Mouse (Mus musculus) large intestine, adult 2 months (tissue): ENCODE measurements at regions not wholly inside any gene's neighbourhood (a gene's known extent, or its start where the extent isn't known, plus 50 kb on each side); places are given as distances from the start of the nearest gene placed in this dataset.
A peak's percentile ranks its signal among the peaks of the same experiment; 100 is the strongest.

Experiments
- DNase-seq: peaks from one replicate; pipeline ENCODE4 v3.0.0-alpha.2; 2012; ENCODE audit warnings: low read depth, low spot score
- WGBS: fragments of 180-500 bp; shearing (Covaris S2); methylation state at CpG from one replicate; pipeline ENCODE4 v1.1.7; 2018; 5-methylcytosine and 5-hydroxymethylcytosine counted together

DNA sequence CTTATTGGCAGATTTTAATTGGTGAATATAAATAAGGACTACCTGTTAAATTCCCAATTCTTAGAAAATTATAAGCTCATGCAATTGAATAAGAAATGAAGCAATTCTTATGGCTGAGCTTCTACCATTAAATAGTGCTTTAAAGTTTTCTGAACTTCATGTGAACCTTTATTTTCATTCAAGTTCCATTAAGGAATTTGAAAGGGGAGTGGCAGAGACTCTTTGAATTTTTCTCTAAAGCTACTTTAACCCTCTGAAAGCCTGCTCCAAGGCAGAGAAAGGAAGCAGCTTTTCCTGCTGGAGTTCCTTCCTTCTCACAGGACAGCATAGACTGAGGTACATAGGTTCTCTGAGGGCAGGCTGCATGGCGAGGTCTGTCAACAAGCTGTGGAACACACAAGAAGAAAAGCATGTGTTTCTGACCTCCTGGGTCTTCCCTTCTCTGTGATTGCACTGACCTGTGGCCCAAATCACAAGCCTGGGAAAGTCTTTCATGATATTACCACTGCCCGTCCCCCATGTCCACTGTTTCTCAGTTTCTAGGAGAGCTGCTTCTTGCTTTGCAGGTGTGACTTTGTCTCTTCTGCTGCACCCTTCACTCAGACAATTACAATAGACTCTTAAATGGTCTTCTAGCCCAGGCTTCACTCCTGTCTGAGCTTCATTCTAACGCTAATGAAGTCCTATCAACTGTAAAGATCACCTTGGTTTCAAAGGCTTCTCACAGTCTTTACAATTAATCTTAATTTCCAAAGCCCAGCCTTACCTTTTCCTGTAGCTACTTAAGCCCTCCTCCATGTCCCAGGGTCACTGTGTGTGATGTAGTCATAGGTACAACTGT lies 211.4 kb downstream of the Klf5 start:
- WGBS, result 81% methylated on average over 3 of the region's 3 CpGs
- no peak for DNase-seq

DNA sequence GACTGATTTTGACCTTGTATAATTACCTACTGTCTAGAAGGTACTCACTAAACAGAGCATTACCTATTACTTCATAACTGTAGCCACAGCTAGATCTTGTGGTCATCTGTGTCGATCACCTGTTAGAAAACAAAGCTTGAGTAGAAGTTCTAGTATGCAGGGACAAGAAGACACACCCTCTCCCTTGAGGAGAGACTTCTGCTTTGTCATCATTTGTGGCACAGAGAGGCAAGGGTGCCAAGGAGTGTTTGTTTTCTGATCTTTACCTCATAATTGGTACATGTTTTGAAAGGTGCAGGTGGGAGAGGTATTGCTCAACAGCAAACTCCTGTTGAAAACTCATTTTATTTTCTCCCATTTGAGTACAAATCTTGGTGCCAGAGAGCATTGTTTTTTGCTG lies 217.0 kb downstream of the Klf5 start:
- no peak for DNase-seq
- WGBS, result 41% methylated on average over 1 of the region's 1 CpGs

GRCm38 (mm10) chr14:99516703-99517102 lies 218.2 kb downstream of the Klf5 start:
- 64% methylated on average over 6 of the region's 6 CpGs for WGBS
- no peak for DNase-seq

GRCm38 (mm10) chr14:99520343-99520742 lies 221.9 kb downstream of the Klf5 start:
- 77% methylated on average over 6 of the region's 6 CpGs for WGBS
- no peak for DNase-seq

DNA sequence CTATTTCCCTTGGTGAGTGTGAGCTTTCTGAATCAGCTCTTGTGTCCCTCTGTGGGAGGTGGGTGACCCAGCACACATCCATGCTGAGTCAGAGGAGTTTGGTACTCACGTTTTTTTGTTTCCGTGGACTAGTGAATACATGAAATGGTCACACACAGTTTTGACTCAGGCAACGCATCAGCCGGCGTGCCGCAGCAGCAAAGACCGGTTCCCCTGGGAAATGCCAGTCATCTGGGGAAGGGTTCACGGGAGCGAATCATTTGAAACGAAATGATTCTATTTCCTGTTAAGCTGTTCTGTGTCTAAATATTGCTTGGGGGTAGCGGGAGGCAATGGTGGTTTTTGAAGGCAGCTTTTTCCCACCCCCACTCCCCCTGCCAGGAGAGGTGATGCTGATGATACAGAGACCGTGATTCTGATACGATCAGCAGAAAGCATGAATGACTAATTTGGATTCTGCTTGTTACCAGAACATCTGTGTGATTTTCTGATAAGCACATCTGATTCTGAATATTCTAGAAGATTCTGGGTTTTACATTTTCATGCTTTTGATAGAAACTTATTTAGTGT lies 223.5 kb downstream of the Klf5 start:
- DNase-seq, result no peak
- WGBS, result 93% methylated on average over 13 of the region's 13 CpGs

DNA sequence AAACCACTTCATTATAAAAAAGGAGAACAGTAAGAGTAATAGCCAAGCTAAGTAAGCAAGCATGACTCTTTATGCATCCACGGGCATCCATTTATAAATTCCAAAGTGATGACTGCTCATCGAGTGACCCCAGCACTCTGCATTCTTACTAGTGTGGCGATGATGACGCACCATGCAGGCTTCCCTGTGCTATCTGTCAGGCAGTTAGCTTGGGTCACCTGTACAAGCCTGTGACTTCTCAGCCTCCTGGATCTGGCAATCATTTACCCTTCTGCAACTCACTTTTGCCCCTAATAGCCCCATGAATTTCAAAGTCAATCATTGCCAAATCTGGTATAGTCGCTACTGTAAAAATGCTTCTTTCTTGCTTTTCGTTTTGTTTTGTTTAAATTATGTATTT lies 237.3 kb downstream of the Klf5 start:
- 23% methylated on average over 6 of the region's 6 CpGs for WGBS
- peak; percentile 31 for DNase-seq

- DNase-seq, result no peak
- WGBS, result 86% methylated on average over 1 of the region's 1 CpGs
Observed at GRCm38 (mm10) chr14:99537286-99537685, 238.8 kb downstream of the Klf5 start.

GRCm38 (mm10) chr14:99541716-99542115 lies 243.2 kb downstream of the Klf5 start:
- DNase-seq, result no peak

GRCm38 (mm10) chr14:99547931-99548330 lies 249.4 kb downstream of the Klf5 start:
- DNase-seq, result peak; percentile 22
- WGBS, result 64% methylated on average over 6 of the region's 6 CpGs

GRCm38 (mm10) chr14:99548363-99549248 lies 250.1 kb downstream of the Klf5 start:
- DNase-seq, result peak; percentile 66
- WGBS, result 23% methylated on average over 14 of the region's 14 CpGs

GRCm38 (mm10) chr14:99564024-99564423 lies 265.5 kb downstream of the Klf5 start:
- WGBS, result 85% methylated on average over 9 of the region's 9 CpGs
- DNase-seq, result no peak

- 82% methylated on average over 2 of the region's 2 CpGs for WGBS
- no peak for DNase-seq
Observed at GRCm38 (mm10) chr14:99574146-99574545, 275.7 kb downstream of the Klf5 start.

- DNase-seq, result no peak
- 33% methylated on average over 17 of the region's 17 CpGs for WGBS
Observed at GRCm38 (mm10) chr14:99578665-99579064, 280.2 kb downstream of the Klf5 start.

DNA sequence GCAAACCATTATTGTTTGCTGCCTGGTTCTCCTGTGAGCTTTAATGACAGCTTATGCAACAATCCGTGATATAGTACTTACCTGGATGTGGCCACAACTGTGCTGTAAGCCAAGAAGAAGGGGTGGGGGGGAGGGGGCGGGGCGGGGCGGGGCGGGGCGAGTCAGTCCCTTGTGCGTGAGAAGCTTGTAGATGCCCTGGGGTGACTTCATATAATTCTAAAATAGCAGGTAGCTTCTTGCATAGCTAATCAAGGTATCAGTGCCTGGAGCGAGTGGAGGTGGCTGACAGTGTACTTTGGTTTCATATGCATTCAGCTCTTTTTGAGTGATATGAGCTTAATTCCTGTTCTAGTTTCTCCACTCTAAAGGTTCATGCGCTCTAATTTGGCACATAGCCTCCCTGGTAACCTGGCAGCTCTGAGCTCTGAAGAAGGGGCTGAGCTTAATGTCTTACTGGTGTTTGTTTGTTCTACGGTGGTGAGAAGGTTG lies 280.8 kb downstream of the Klf5 start:
- 16% methylated on average over 10 of the region's 10 CpGs for WGBS
- DNase-seq, result no peak

GRCm38 (mm10) chr14:99579765-99580266 lies 281.3 kb downstream of the Klf5 start:
- 27% methylated on average over 4 of the region's 4 CpGs for WGBS

DNA sequence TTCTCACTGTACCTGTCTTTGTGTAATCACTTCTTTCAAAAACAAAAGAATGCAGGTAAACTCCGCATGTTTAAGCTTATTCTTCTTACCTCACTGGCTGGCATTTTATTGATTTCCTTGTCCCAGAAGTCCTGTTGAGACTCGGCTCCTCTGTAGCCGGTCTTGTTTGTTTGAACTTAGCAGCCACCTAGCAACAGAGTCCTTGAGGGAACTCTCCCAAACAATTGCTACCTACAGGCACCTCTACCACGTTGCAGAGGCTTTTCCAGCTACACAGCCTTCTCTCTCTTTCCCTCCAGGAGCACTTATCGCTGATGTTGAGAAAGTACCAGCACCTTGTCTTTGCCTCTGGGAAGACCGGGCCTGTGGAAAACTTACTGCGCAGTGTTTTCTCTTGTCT lies 285.7 kb downstream of the Klf5 start:
- no peak for DNase-seq
- WGBS, result 19% methylated on average over 7 of the region's 7 CpGs

More at GRCm38 (mm10) chr14:99579765-99580266, 281.3 kb downstream of the Klf5 start:
- DNase-seq, result no peak

GRCm38 (mm10) chr14:99586029-99586428 lies 287.5 kb downstream of the Klf5 start:
- 55% methylated on average over 7 of the region's 7 CpGs for WGBS
- DNase-seq, result no peak

DNA sequence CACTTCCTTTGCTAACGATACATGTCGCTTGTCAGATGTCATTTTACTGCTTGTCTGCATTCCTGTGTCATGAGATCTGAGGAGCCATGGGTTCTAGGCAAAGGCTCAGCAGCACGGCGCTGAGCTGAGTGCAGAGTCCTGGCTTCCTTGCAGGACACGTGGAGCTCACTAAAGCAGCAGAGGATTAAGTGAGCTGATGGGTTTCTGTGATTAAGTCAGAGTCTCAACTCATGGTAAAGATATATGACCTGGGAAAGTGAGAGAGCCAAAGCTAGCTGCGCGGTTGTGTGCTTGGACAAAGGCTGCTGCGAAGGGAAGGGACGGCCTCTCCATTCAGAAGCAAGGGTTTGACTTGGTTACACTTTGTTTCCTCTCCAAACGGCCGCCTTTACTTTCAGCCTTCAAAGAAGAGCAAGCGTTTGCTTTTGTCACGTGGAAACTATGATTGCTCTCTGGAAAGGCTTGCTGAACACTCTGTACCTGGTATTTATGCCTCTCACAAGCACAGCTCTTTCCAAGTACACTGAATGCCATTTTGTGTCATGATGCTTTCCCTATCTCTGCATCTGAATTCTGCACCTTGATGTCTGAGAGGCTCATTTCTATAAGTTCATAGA lies 292.5 kb downstream of the Klf5 start:
- DNase-seq, result no peak
- WGBS, result 8% methylated on average over 13 of the region's 13 CpGs

DNA sequence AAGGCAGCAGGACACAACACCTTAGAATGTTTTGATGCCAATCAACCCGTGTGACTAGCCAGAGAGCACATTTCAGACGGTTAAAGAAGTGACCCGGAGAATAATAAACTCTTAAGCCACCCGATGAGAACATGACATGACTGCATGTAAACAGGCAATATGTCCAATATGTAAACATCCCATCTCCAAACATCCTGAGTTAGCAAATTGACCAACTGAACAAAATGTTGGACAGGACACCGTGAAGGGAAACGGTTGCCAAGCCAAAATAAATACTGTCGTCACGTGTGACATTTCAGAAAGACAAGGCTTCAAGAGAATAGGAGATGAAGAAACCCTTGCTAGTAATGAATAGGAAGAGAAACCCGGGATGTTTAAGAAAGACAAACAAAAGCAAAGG lies 294.4 kb downstream of the Klf5 start:
- no peak for DNase-seq
- whole genome bisulfite sequencing, result 45% methylated on average over 9 of the region's 9 CpGs

- 84% methylated on average over 6 of the region's 6 CpGs for WGBS
- no peak for DNase-seq
Observed at GRCm38 (mm10) chr14:99593864-99594263, 295.4 kb downstream of the Klf5 start.
